Mouse (Mus musculus) liver, embryonic 14.5 days (tissue): ENCODE results near the gene Nav1.

ENCODE experiments used
- CTCF ChIP-seq: IDR thresholded peaks from 2 replicates; pipeline ENCODE4 v1.5.1; 2016; ENCODE audit warnings: antibody characterized with exemption, low read depth, control low read depth
- EP300 ChIP-seq: IDR thresholded peaks from 2 replicates; pipeline ENCODE4 v1.6.1; 2016; ENCODE audit warnings: antibody characterized with exemption, low read depth

GRCm38 (mm10) chr1:135498455-135499358 is 108.4 kb downstream of the Nav1 start:
- TF ChIP-seq CTCF (no peak), EP300 (no peak)
